In genomic region chr8:111081580-111082258, GRCm38 (mm10) we compare ENCODE assay signal across 17 mouse cellular contexts. TPM values are rescaled to one million over a fixed set of nuclear protein-coding genes. Genes with fewer than 3 reads are reported as not detected.
DNase-seq lines count a peak whose midpoint lies in the region; ATAC-seq and TF ChIP-seq lines count a peak whose summit lies in the region.
"Had no signal": no experiment of that assay in that cellular context is flagged by ENCODE, and none has a peak within 500 bp of the region (broad histone marks: within the 10 kb centered on the region; RNA-seq: fewer than 3 reads in every experiment).

No protein-coding gene starts in this region.

- peak; percentile 90 for ATAC-seq in kidney, embryonic 15.5 days (replicated peaks; ENCODE audit: low FRiP score)
- ATAC-seq in stomach, embryonic 14.5 days (ENCODE audit: insufficient number of reproducible peaks, insufficient read depth, low FRiP score, low read depth) = peak; percentile 61; the same call in 1 of the 2 replicates
- ATAC-seq in stomach, postnatal 0 days (ENCODE audit: low FRiP score, low TSS enrichment) = no peak
- ATAC-seq: intestine, embryonic 15.5 days had no signal

- peak overlapping the region; percentile 58 for H3K4me2 ChIP-seq in kidney, embryonic 15.5 days
- no peak overlapping the region for H3K4me2 ChIP-seq in stomach, embryonic 14.5 days (replicated peaks; ENCODE audit: low read depth, low read length)
- no peak overlapping the region for H3K4me2 ChIP-seq in stomach, postnatal 0 days (replicated peaks; ENCODE audit: low read depth)
- H3K4me2 ChIP-seq: heart, embryonic 12.5 days; intestine, embryonic 15.5 days had no signal

- TF ChIP-seq EP300 in stomach, postnatal 0 days (optimal IDR thresholded peaks at IDR 0.05) = no peak

- WGBS in kidney, embryonic 15.5 days = 40% methylated on average over 12 of the region's 12 CpGs
- WGBS in stomach, embryonic 14.5 days = 65% methylated on average over 12 of the region's 12 CpGs
- 62% methylated on average over 12 of the region's 12 CpGs for WGBS in stomach, postnatal 0 days

- DNase-seq in embryo, embryonic 11 days = peak; percentile 9
- no peak for DNase-seq in embryo, embryonic 10 days (ENCODE audit: low spot score)
- DNase-seq in kidney, postnatal 25 days = no peak
- DNase-seq in stomach, postnatal 0 days (ENCODE audit: low spot score) = no peak
- peak; percentile 62 for DNase-seq in retina, embryonic 14.5 days (ENCODE audit: low spot score)
- DNase-seq in yolk sac, embryonic 10.5 days (ENCODE audit: low spot score) = no peak
- DNase-seq: adrenal gland, postnatal 36 days; cerebellum, adult 11 months; gastrocnemius, adult 2 months had no signal

- no peaks in the 10 kb centered on the region for H3K36me3 ChIP-seq in kidney, embryonic 15.5 days
- no peaks in the 10 kb centered on the region for H3K36me3 ChIP-seq in stomach, embryonic 14.5 days (ENCODE audit: control insufficient read depth, insufficient read depth, low read length)
- H3K36me3 ChIP-seq in stomach, postnatal 0 days (ENCODE audit: control insufficient read depth, insufficient read depth, low read length) = no peaks in the 10 kb centered on the region
- H3K36me3 ChIP-seq: heart, embryonic 12.5 days; intestine, embryonic 15.5 days had no signal

- H3K9me3 ChIP-seq in kidney, embryonic 15.5 days (replicated peaks) = no peaks in the 10 kb centered on the region
- H3K9me3 ChIP-seq in stomach, embryonic 14.5 days (ENCODE audit: control insufficient read depth, low read depth, low read length) = no peaks in the 10 kb centered on the region
- no peaks in the 10 kb centered on the region for H3K9me3 ChIP-seq in stomach, postnatal 0 days (ENCODE audit: control insufficient read depth, low read length)
- H3K9me3 ChIP-seq: heart, embryonic 12.5 days; intestine, embryonic 15.5 days had no signal

- 0 out of 2 replicates have a peak overlapping the region, but pooled peaks have one; percentile 21 for H3K9ac ChIP-seq in kidney, embryonic 15.5 days
- no peak overlapping the region for H3K9ac ChIP-seq in stomach, embryonic 14.5 days (replicated peaks; ENCODE audit: low read depth, low read length)
- no peak overlapping the region for H3K9ac ChIP-seq in stomach, postnatal 0 days (ENCODE audit: low read length)
- H3K9ac ChIP-seq: heart, embryonic 12.5 days; intestine, embryonic 15.5 days had no signal

- TF ChIP-seq CTCF in stomach, postnatal 0 days (IDR thresholded peaks at IDR 0.05; ENCODE audit: low read depth) = no peak

- H3K4me3 ChIP-seq in kidney, embryonic 15.5 days (replicated peaks) = peak overlapping the region; percentile 40
- H3K4me3 ChIP-seq in stomach, embryonic 14.5 days (ENCODE audit: low read depth, low read length) = no peak overlapping the region
- H3K4me3 ChIP-seq in stomach, postnatal 0 days (ENCODE audit: low read depth, low read length) = no peak overlapping the region
- H3K4me3 ChIP-seq: gastrocnemius, adult 2 months; heart, embryonic 12.5 days; intestine, embryonic 15.5 days had no signal

- no peaks in the 10 kb centered on the region for H3K27me3 ChIP-seq in kidney, embryonic 15.5 days
- H3K27me3 ChIP-seq in stomach, embryonic 14.5 days (ENCODE audit: control insufficient read depth, insufficient read depth, low read length) = no peaks in the 10 kb centered on the region
- no peaks in the 10 kb centered on the region for H3K27me3 ChIP-seq in stomach, postnatal 0 days (ENCODE audit: control insufficient read depth, insufficient read depth, low read length)
- H3K27me3 ChIP-seq: intestine, embryonic 15.5 days had no signal

- peak overlapping the region; percentile 93 for H3K27ac ChIP-seq in kidney, embryonic 15.5 days
- H3K27ac ChIP-seq in stomach, embryonic 14.5 days (ENCODE audit: low read length) = no peak overlapping the region
- H3K27ac ChIP-seq in stomach, postnatal 0 days (replicated peaks) = no peak overlapping the region
- H3K27ac ChIP-seq: gastrocnemius, adult 2 months; intestine, embryonic 15.5 days; macrophage had no signal

- H3K4me1 ChIP-seq in kidney, embryonic 15.5 days = peaks cover 40% of the 10 kb centered on the region
- H3K4me1 ChIP-seq in stomach, embryonic 14.5 days (ENCODE audit: control insufficient read depth, insufficient read depth, low read length) = no peaks in the 10 kb centered on the region
- no peaks in the 10 kb centered on the region for H3K4me1 ChIP-seq in stomach, postnatal 0 days (replicated peaks; ENCODE audit: control insufficient read depth, insufficient read depth)

RNA-seq across cellular contexts. Expression of gene Clec18a, which starts 10.5 kb away (rescaled TPM):
- polyA plus RNA-seq in kidney, embryonic 15.5 days (2015; fragmentation: Nextera tagmentation; extraction: Ambion mirVana) = 71.2 and 75.0 TPM in 2 replicates
- not detected in 2 replicates for polyA plus RNA-seq in stomach, embryonic 14.5 days (2014; fragmentation: Nextera tagmentation; extraction: Ambion mirVana)
- polyA plus RNA-seq in stomach, postnatal 0 days (2015; fragmentation: Nextera tagmentation; extraction: Ambion mirVana) = not detected in 2 replicates
- polyA plus RNA-seq: heart, embryonic 12.5 days; limb, embryonic 11.5 days; liver, embryonic 16.5 days; macrophage; spleen, adult 2 months had no signal

RNA-seq across cellular contexts. Expression of gene Pdpr, which starts 12.7 kb away (rescaled TPM):
- 10.8 and 10.9 TPM in 2 replicates for polyA plus RNA-seq in kidney, embryonic 15.5 days (2015; fragmentation: Nextera tagmentation; extraction: Ambion mirVana)
- 7.5 and 8.6 TPM in 2 replicates for polyA plus RNA-seq in stomach, embryonic 14.5 days (2014; fragmentation: Nextera tagmentation; extraction: Ambion mirVana)
- polyA plus RNA-seq in stomach, postnatal 0 days (2015; fragmentation: Nextera tagmentation; extraction: Ambion mirVana) = 4.9 and 5.8 TPM in 2 replicates

RNA-seq across cellular contexts. Expression of gene Exosc6, which starts 25.6 kb away (rescaled TPM):
- 24.0 and 24.3 TPM in 2 replicates for polyA plus RNA-seq in kidney, embryonic 15.5 days (2015; fragmentation: Nextera tagmentation; extraction: Ambion mirVana)
- polyA plus RNA-seq in stomach, embryonic 14.5 days (2014; fragmentation: Nextera tagmentation; extraction: Ambion mirVana) = 13.2 and 13.8 TPM in 2 replicates
- 8.6 and 10.0 TPM in 2 replicates for polyA plus RNA-seq in stomach, postnatal 0 days (2015; fragmentation: Nextera tagmentation; extraction: Ambion mirVana)
- polyA plus RNA-seq: liver, embryonic 16.5 days; macrophage had no signal

RNA-seq across cellular contexts. Expression of gene Aars, which starts 48.8 kb away (rescaled TPM):
- polyA plus RNA-seq in kidney, embryonic 15.5 days (2015; fragmentation: Nextera tagmentation; extraction: Ambion mirVana) = 60.8 and 61.4 TPM in 2 replicates
- polyA plus RNA-seq in stomach, embryonic 14.5 days (2014; fragmentation: Nextera tagmentation; extraction: Ambion mirVana) = 43.2 and 52.0 TPM in 2 replicates
- polyA plus RNA-seq in stomach, postnatal 0 days (2015; fragmentation: Nextera tagmentation; extraction: Ambion mirVana) = 27.4 and 28.8 TPM in 2 replicates

RNA-seq across cellular contexts. Expression of gene Ddx19b, which starts 50.2 kb away (rescaled TPM):
- polyA plus RNA-seq in kidney, embryonic 15.5 days (2015; fragmentation: Nextera tagmentation; extraction: Ambion mirVana) = 5.8 and 6.0 TPM in 2 replicates
- polyA plus RNA-seq in stomach, embryonic 14.5 days (2014; fragmentation: Nextera tagmentation; extraction: Ambion mirVana) = 6.2 and 7.7 TPM in 2 replicates
- polyA plus RNA-seq in stomach, postnatal 0 days (2015; fragmentation: Nextera tagmentation; extraction: Ambion mirVana) = 4.1 and 4.8 TPM in 2 replicates

Comparison
In these comparisons a context has a peak if more than half of its experiments do, and no peak if none do; other contexts are left out.
1. DNase-seq: peak in embryo, embryonic 11 days (single experiment) and retina, embryonic 14.5 days (single experiment); none in embryo, embryonic 10 days (single experiment), kidney, postnatal 25 days (0 of 2), stomach, postnatal 0 days (single experiment) and yolk sac, embryonic 10.5 days (single experiment).
2. RNA of gene Clec18a, which starts 10.5 kb away (polyA plus RNA-seq): 71.2 to 75.0 TPM in kidney, embryonic 15.5 days; not detected in stomach, embryonic 14.5 days and not detected in stomach, postnatal 0 days; every median in the first group is over 10 times any median in the second.